Mouse (Mus musculus) kidney, postnatal 14 days (tissue): ENCODE data around the gene Ap2a1.

ENCODE experiments used
- DNase-seq: peaks from one replicate; pipeline ENCODE4 v3.0.0; 2022; ENCODE audit warnings: mixed read lengths

The Ap2a1 gene

DNA sequence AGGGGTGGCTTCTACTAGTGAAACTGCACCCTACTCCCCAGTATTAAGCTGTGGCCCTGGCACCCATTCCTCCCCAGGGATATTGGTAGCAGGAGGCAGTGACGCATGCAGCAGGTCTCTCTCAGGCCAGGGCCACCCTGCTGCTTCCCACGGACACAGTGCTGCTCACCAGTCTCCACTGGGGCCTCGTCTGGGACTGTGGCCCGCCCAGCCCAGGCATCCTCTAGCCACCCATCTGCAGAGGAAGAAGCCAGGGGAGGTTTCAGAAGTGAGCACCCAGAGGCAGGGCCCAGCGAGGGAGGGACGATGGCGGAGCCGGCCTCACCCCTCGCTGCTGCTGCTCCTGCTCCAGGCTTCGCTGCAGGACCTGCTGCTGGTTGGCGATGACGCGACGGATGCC, 66.1 kb downstream of the Ap2a1 start:
- no peak for DNase-seq

DNA sequence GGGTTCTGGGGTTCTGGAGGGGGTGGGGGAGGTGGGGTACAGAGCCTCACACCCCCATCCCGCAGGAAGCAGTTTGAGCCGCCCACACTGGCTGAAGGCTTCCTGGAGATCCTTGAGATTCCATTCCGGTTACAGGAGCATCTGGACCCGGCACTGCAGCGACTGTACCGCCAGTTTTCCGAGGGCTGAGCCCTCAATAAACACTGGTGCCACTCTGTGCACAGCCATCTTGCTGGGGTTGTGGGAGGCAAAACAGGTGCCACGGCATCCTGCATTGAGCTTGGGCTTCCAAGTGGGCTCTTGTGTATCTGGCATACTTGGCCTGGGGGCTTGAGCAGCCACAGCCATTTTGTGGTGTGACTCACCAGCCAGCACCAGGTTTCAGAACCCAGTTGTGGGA, 66.9 kb downstream of the Ap2a1 start:
- no peak for DNase-seq

- DNase-seq, result no peak
These were observed 67.9 kb downstream of the Ap2a1 start for GRCm38 (mm10) chr7:44861429-44861816.

GRCm38 (mm10) chr7:44860576-44861428, 68.5 kb downstream of the Ap2a1 start:
- peak; percentile 75 for DNase-seq

DNA sequence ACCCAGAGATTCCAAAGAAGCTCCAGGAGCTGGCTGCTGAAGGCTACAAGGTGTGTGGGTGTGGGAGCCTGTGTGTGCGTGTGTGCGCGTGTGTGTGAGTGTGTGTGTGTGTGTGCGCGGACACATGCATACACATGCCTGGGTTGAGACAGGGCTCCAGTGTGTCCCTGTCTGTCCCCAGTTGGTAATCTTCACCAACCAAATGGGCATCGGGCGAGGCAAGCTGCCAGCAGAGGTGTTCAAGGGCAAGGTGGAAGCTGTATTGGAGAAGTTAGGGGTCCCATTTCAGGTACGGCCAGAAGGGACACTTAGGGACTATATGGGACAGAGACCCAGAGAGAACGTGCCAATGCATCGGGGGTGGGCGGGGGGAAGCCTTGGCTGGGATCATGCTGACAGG, 69.4 kb downstream of the Ap2a1 start:
- DNase-seq, result no peak

DNA sequence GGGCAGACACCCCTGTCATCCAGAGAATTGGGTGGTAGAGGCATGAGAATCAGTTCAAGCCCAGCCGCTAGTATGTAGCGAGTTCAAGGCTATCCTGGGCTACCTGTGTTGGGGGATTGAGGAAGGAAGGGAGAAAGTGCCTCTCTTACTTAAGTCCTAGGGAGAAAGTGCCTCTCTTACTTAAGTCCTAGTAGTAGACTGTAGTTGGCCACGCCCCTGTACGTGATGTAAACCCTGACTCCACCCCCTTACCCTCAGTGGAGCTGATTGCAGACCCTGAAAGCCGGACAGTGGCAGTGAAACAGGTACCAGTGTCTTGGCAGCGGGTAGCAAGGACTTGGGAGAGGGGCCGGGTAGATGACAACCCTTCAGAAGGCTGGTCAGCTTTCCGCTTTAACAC, 71.4 kb downstream of the Ap2a1 start:
- DNase-seq, result no peak

DNA sequence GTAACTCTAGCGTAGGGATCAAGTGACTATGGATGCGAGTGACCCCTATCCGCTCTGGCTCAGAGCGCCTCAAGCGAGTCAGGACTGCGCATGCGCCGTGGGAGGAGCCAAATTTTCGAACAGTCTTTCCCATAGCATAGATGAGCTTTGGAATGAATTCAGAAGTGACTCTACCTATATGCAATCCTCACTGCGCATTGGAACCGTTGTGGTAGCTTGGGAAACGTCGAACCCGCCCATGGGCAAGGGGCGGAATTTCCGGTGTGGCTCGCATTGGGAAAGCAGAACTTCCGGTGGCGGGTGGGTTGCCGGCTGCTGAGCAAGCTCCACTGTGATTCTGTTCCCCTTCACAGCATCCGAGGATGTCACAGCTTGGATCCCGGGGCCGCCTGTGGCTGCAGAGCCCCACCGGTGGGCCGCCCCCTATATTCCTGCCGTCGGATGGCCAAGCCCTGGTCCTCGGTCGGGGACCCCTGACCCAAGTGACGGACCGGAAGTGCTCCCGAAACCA, 72.2 kb downstream of the Ap2a1 start, which contains the start of gene Pnkp:
Gene Pnkp, plus strand, starts transcription at position 98 of the 511 bp plus-strand sequence.
- DNase-seq, result peak; percentile 88

DNA sequence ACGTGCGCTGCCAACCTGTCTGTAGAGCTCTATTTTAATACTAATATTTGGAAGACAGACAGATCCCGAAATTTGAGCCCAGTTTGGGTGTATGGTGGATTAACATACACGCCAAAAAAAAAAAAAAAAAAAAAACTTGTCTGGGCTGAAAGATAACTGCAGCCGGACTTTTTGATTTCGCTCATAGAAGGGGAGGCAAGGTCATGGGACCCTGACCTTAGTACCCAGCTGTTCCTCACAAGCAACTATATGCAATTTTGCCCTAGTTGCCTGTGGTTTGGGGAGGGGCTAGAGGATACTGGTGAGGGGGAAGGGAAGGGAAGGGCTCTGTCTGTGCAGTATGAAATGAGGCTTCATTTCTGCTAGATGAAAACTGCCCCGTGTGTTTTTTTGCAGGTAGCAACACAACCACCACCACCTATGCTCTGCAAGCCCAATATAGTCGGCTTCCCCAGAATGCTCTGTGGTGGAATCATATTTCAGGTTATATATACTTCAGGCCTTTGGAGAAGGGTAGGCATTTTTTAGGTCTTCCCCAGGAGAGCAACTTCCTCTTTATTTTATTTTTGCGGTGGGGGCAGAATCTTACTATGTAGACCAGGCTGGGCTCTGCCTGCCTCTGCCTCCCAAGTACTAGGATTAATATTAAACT, 72.9 kb downstream of the Ap2a1 start:
- DNase-seq, result no peak

GRCm38 (mm10) chr7:44855036-44855435, 74.3 kb downstream of the Ap2a1 start:
- no peak for DNase-seq

DNA sequence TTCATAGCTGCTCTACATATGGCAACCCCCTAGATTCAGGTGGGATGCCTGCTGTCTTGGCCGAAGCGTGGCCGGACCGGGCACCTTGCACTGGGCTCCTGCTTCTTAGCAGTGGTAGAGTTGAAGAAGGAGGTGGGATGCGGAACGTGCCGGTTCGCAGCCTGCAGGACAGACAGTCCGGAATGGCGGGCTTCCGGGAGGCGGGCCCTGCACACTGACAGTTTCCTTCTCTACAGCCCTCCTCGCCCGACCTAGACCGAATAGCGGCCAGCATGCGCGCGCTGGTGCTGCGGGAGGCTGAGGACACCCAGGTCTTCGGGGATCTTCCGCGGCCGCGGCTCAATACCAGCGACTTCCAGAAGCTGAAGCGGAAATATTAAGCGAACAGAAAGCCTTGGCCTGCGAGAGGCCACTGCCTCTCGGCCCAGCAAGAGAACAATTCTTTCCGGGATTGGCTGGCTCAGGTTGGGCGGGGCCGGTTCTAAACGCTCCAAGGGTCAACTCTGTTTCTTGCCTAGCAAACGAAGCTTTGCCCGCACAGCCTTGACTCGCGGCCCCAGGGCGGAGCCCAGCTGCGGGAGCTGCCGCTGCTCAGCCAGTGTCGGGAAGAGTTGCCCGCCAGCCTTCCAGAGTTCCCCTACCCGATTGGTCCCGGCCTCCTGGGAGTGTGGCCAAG, 74.8 kb downstream of the Ap2a1 start:
- peak; percentile 95 for DNase-seq

- DNase-seq, result no peak
These were observed 75.5 kb downstream of the Ap2a1 start for GRCm38 (mm10) chr7:44853596-44854355.

GRCm38 (mm10) chr7:44853065-44853464, 76.2 kb downstream of the Ap2a1 start:
- no peak for DNase-seq

- no peak for DNase-seq
These were observed 76.9 kb downstream of the Ap2a1 start for GRCm38 (mm10) chr7:44852259-44853027.

DNA sequence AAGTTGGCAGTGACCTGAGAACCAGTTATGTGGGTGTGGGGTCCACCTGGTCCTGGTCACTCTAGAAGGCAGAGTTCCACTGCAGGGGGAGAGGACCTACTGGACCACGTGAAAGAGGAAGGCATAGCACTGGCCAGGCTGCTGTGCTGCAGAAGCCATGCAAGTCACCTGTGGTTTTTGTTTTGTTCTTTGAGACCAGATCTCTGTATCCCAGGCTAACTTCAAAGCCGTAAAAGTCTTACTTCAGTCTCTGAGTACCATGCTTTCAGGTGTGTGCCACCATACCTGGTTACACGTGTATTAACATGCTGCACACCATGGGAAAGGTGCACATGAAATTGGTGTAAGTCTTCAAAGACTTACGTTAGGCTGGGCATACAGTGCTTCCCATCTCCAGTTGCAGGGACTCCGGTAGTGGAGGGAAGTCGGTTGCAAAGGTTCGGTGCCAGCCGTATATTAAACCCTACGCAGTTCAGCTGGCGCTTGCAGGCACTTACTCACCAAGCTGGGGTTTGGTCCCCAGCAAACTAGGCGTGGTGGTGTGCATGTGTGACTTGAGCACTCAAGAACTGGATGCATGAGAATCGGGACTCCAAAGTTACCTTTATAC, 77.6 kb downstream of the Ap2a1 start:
- DNase-seq, result no peak

- no peak for DNase-seq
These were observed 78.3 kb downstream of the Ap2a1 start for GRCm38 (mm10) chr7:44850789-44851624.
